Mouse (Mus musculus): ENCODE results near the gene Tcaf2. TPM values are rescaled to one million over a fixed set of nuclear protein-coding genes. Genes with fewer than 3 reads are reported as not detected.
A peak's percentile ranks its signal among the peaks of the same experiment; 100 is the strongest.

Tcaf2 gene
- polyA plus RNA-seq, 1 experiment from 2014 or later: 1.4 TPM

- no peaks in the 10 kb centered on the region for H3K4me1 ChIP-seq
- peak; percentile 58; the same call in 1 of the 2 replicates for ATAC-seq
- H3K36me3 ChIP-seq (ENCODE audit: poor library complexity, severe bottlenecking): no peaks in the 10 kb centered on the region
Measured at GRCm38 (mm10) chr6:42612218-42612617, 32.8 kb downstream of the Tcaf2 start.

GRCm38 (mm10) chr6:42610954-42611522 lies 34.0 kb downstream of the Tcaf2 start:
- H3K27ac ChIP-seq: no peak overlapping the region
- no peak overlapping the region for H3K4me2 ChIP-seq
- H3K4me1 ChIP-seq: no peaks in the 10 kb centered on the region
- H3K27me3 ChIP-seq: no peaks in the 10 kb centered on the region
- H3K4me3 ChIP-seq: no peak overlapping the region
- no peaks in the 10 kb centered on the region for H3K36me3 ChIP-seq (ENCODE audit: poor library complexity, severe bottlenecking)
- H3K9ac ChIP-seq: no peak overlapping the region
- WGBS: 80% methylated on average over 4 of the region's 4 CpGs
- no peak for ATAC-seq
- H3K9me3 ChIP-seq (replicated peaks): no peaks in the 10 kb centered on the region

More at GRCm38 (mm10) chr6:42612218-42612617, 32.8 kb downstream of the Tcaf2 start:
- no peak overlapping the region for H3K4me3 ChIP-seq
- no peak overlapping the region for H3K9ac ChIP-seq
- no peak overlapping the region for H3K27ac ChIP-seq
- H3K4me2 ChIP-seq: no peak overlapping the region
- H3K9me3 ChIP-seq (replicated peaks): no peaks in the 10 kb centered on the region
- H3K27me3 ChIP-seq: no peaks in the 10 kb centered on the region

GRCm38 (mm10) chr6:42597592-42597991 lies 47.5 kb downstream of the Tcaf2 start, which contains the start of gene Tcaf3:
TSS of gene Tcaf3 (minus strand) at chr6:42597692.
- Histone ChIP-seq H3K9ac (no peak within 1 kb of the TSS), H3K4me3 (no peak within 1 kb of the TSS), H3K9me3 (replicated peaks) (no peaks in the 10 kb centered on the region), H3K36me3 (ENCODE audit: poor library complexity, severe bottlenecking) (no peaks in the 10 kb centered on the region), H3K27ac (no peak within 1 kb of the TSS), H3K4me1 (peaks cover 7% of the 10 kb centered on the region; the same call in 1 of the 2 replicates), H3K27me3 (no peaks in the 10 kb centered on the region), H3K4me2 (no peak within 1 kb of the TSS)
- ATAC-seq: no peak
- whole genome bisulfite sequencing: 72% methylated on average over 4 of the region's 4 CpGs

GRCm38 (mm10) chr6:42593138-42593882 lies 51.7 kb downstream of the Tcaf2 start:
- no peak overlapping the region for H3K27ac ChIP-seq
- peaks cover 7% of the 10 kb centered on the region; the same call in 1 of the 2 replicates for H3K4me1 ChIP-seq
- no peak overlapping the region for H3K9ac ChIP-seq
- 65% methylated on average over 17 of the region's 17 CpGs for WGBS
- H3K9me3 ChIP-seq (replicated peaks): no peaks in the 10 kb centered on the region
- ATAC-seq: no peak; the same call in 1 of the 2 replicates
- H3K4me2 ChIP-seq: no peak overlapping the region
- no peaks in the 10 kb centered on the region for H3K27me3 ChIP-seq
- H3K4me3 ChIP-seq: no peak overlapping the region
- no peaks in the 10 kb centered on the region for H3K36me3 ChIP-seq (ENCODE audit: poor library complexity, severe bottlenecking)

- H3K9me3 ChIP-seq (replicated peaks): no peaks in the 10 kb centered on the region
- H3K4me3 ChIP-seq: no peak overlapping the region
- H3K27me3 ChIP-seq: no peaks in the 10 kb centered on the region
- H3K36me3 ChIP-seq (ENCODE audit: poor library complexity, severe bottlenecking): no peaks in the 10 kb centered on the region
- H3K4me1 ChIP-seq: no peaks in the 10 kb centered on the region
- no peak for ATAC-seq
- H3K27ac ChIP-seq: no peak overlapping the region
- WGBS: 92% methylated on average over 5 of the region's 5 CpGs
- no peak overlapping the region for H3K4me2 ChIP-seq
- no peak overlapping the region for H3K9ac ChIP-seq
Measured at GRCm38 (mm10) chr6:42586569-42586968, 58.5 kb downstream of the Tcaf2 start.

- H3K4me2 ChIP-seq: peak overlapping the region; percentile 5; the same call in 1 of the 2 replicates
- no peaks in the 10 kb centered on the region for H3K9me3 ChIP-seq (replicated peaks)
- no peak overlapping the region for H3K4me3 ChIP-seq
- WGBS: 2% methylated on average over 7 of the region's 7 CpGs
- H3K9ac ChIP-seq: no peak overlapping the region
- H3K27me3 ChIP-seq: no peaks in the 10 kb centered on the region
- no peaks in the 10 kb centered on the region for H3K4me1 ChIP-seq
- ATAC-seq: 0 out of 2 replicates have a peak, but pooled peaks have one; percentile 21
- H3K27ac ChIP-seq: no peak overlapping the region
- H3K36me3 ChIP-seq (ENCODE audit: poor library complexity, severe bottlenecking): no peaks in the 10 kb centered on the region
Measured at GRCm38 (mm10) chr6:42583488-42583872, 61.6 kb downstream of the Tcaf2 start.

GRCm38 (mm10) chr6:42582741-42583487 lies 62.1 kb downstream of the Tcaf2 start:
- H3K4me2 ChIP-seq: peak overlapping the region; percentile 5; the same call in 1 of the 2 replicates
- H3K4me1 ChIP-seq: no peaks in the 10 kb centered on the region
- no peaks in the 10 kb centered on the region for H3K27me3 ChIP-seq
- H3K9ac ChIP-seq: no peak overlapping the region
- no peak overlapping the region for H3K27ac ChIP-seq
- WGBS: 62% methylated on average over 9 of the region's 9 CpGs
- no peak overlapping the region for H3K4me3 ChIP-seq
- H3K9me3 ChIP-seq (replicated peaks): no peaks in the 10 kb centered on the region
- H3K36me3 ChIP-seq (ENCODE audit: poor library complexity, severe bottlenecking): no peaks in the 10 kb centered on the region
- no peak for ATAC-seq

GRCm38 (mm10) chr6:42578678-42579077 lies 66.4 kb downstream of the Tcaf2 start:
- Histone ChIP-seq H3K27me3 (no peaks in the 10 kb centered on the region), H3K4me1 (no peaks in the 10 kb centered on the region), H3K9me3 (replicated peaks) (no peaks in the 10 kb centered on the region), H3K27ac (no peak overlapping the region), H3K4me2 (no peak overlapping the region), H3K36me3 (ENCODE audit: poor library complexity, severe bottlenecking) (no peaks in the 10 kb centered on the region), H3K4me3 (no peak overlapping the region), H3K9ac (no peak overlapping the region)
- ATAC-seq: no peak
- 85% methylated on average over 4 of the region's 4 CpGs for whole genome bisulfite sequencing

GRCm38 (mm10) chr6:42577433-42577832 lies 67.6 kb downstream of the Tcaf2 start:
- no peaks in the 10 kb centered on the region for H3K36me3 ChIP-seq (ENCODE audit: poor library complexity, severe bottlenecking)
- H3K4me2 ChIP-seq: no peak overlapping the region
- no peaks in the 10 kb centered on the region for H3K4me1 ChIP-seq
- H3K27me3 ChIP-seq: no peaks in the 10 kb centered on the region
- no peak overlapping the region for H3K9ac ChIP-seq
- H3K4me3 ChIP-seq: no peak overlapping the region
- 92% methylated on average over 2 of the region's 2 CpGs for WGBS
- no peak overlapping the region for H3K27ac ChIP-seq
- no peak for ATAC-seq
- no peaks in the 10 kb centered on the region for H3K9me3 ChIP-seq (replicated peaks)

Other genes starting within 250 kb of the Tcaf2 start
- gene Tas2r143, start 245.0 kb downstream of the Tcaf2 start, polyA plus RNA-seq (2015; fragmentation: Nextera tagmentation; extraction: Ambion mirVana): not detected in 2 replicates
- not detected in 2 replicates for gene Tas2r135, start 239.8 kb downstream of the Tcaf2 start, polyA plus RNA-seq (2015; fragmentation: Nextera tagmentation; extraction: Ambion mirVana)
- not detected in 2 replicates for gene Tas2r126, start 210.7 kb downstream of the Tcaf2 start, polyA plus RNA-seq (2015; fragmentation: Nextera tagmentation; extraction: Ambion mirVana)
- gene Olfr458, start 180.1 kb downstream of the Tcaf2 start, polyA plus RNA-seq (2015; fragmentation: Nextera tagmentation; extraction: Ambion mirVana): not detected in 2 replicates
- gene Olfr457, start 168.9 kb downstream of the Tcaf2 start, polyA plus RNA-seq (2015; fragmentation: Nextera tagmentation; extraction: Ambion mirVana): not detected in 2 replicates
- gene Olfr456, start 158.0 kb downstream of the Tcaf2 start, polyA plus RNA-seq (2015; fragmentation: Nextera tagmentation; extraction: Ambion mirVana): not detected in 2 replicates
- not detected in 2 replicates for gene Olfr455, start 97.7 kb downstream of the Tcaf2 start, polyA plus RNA-seq (2015; fragmentation: Nextera tagmentation; extraction: Ambion mirVana)
- 0.06 TPM in 1 of 2 replicates, not detected in the other for gene Tcaf3, start 47.6 kb downstream of the Tcaf2 start, polyA plus RNA-seq (2015; fragmentation: Nextera tagmentation; extraction: Ambion mirVana)
- 191 and 198 TPM in 2 replicates for gene Tcaf1, start 64.8 kb upstream of the Tcaf2 start, polyA plus RNA-seq (2015; fragmentation: Nextera tagmentation; extraction: Ambion mirVana)
- gene Olfr453, start 94.1 kb upstream of the Tcaf2 start, polyA plus RNA-seq (2015; fragmentation: Nextera tagmentation; extraction: Ambion mirVana): not detected in 2 replicates
- not detected in 2 replicates for gene Olfr38, start 111.2 kb upstream of the Tcaf2 start, polyA plus RNA-seq (2015; fragmentation: Nextera tagmentation; extraction: Ambion mirVana)
- gene Olfr452, start 139.8 kb upstream of the Tcaf2 start, polyA plus RNA-seq (2015; fragmentation: Nextera tagmentation; extraction: Ambion mirVana): not detected in 2 replicates
- gene Olfr450, start 166.7 kb upstream of the Tcaf2 start, polyA plus RNA-seq (2015; fragmentation: Nextera tagmentation; extraction: Ambion mirVana): not detected in 2 replicates
- not detected in 2 replicates for gene Olfr449, start 189.1 kb upstream of the Tcaf2 start, polyA plus RNA-seq (2015; fragmentation: Nextera tagmentation; extraction: Ambion mirVana)
- not detected in 2 replicates for gene Olfr448, start 245.2 kb upstream of the Tcaf2 start, polyA plus RNA-seq (2015; fragmentation: Nextera tagmentation; extraction: Ambion mirVana)